Mouse (Mus musculus) lung, postnatal 4 days (tissue): Measurements from ENCODE around the gene Itga10.
"Not testable (repeated sequence)": the region's sequence is repeated elsewhere in the genome, so short reads cannot be mapped to it uniquely, and the experiment has no call there.

Experiments
- DNase-seq, 2 experiments: peaks; one replicate each; pipeline ENCODE4 v3.0.0; 2021

The Itga10 gene

GRCm38 (mm10) chr3:96645018-96645649 lies at the start of gene Itga10:
Itga10 (plus strand) TSS chr3:96645584.
- DNase-seq = peak; percentile 30 to 55

GRCm38 (mm10) chr3:96595661-96596060 lies 49.7 kb upstream of the Itga10 start:
- DNase-seq = no peak

GRCm38 (mm10) chr3:96596228-96596707 lies 49.1 kb upstream of the Itga10 start, which contains the start of gene Ankrd34a:
Ankrd34a (plus strand) TSS chr3:96596636.
- DNase-seq = peak; percentile 19 to 48

DNA sequence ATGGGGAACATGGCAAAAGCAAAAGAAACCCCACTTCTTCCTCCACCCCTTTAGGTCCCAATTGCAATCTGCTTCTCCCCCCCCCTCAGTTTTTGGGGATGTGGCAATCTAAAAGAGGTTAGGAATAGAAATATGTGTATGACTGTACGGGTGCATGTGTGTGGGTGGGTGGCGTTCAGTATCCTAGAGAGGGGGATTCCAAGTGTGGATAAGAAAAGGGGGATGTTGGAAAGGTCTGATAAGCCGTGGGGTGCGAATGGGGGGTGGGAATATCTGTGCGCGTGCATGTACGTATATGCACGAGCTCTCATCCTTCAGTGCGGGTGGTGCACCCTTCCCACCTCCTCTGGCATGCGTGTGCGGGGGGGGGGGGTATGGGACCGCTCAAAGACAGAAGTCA lies 48.5 kb upstream of the Itga10 start:
- DNase-seq = no peak

DNA sequence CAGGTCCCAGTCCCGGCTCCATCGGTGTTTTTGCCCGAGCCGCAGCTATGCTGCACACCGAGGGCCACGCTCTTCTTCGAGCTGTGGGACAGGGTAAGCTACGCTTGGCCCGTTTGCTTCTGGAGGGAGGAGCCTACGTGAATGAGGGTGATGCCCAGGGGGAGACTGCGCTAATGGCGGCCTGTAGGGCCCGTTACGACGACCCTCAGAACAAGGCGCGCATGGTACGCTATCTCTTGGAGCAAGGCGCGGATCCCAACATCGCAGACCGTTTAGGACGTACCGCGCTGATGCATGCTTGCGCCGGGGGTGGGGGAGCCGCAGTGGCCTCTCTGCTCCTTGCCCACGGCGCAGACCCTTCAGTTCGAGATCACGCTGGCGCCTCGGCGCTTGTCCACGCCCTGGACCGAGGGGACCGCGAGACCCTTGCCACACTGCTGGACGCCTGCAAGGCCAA lies 47.9 kb upstream of the Itga10 start:
- peak; percentile 21 to 36 for DNase-seq

DNA sequence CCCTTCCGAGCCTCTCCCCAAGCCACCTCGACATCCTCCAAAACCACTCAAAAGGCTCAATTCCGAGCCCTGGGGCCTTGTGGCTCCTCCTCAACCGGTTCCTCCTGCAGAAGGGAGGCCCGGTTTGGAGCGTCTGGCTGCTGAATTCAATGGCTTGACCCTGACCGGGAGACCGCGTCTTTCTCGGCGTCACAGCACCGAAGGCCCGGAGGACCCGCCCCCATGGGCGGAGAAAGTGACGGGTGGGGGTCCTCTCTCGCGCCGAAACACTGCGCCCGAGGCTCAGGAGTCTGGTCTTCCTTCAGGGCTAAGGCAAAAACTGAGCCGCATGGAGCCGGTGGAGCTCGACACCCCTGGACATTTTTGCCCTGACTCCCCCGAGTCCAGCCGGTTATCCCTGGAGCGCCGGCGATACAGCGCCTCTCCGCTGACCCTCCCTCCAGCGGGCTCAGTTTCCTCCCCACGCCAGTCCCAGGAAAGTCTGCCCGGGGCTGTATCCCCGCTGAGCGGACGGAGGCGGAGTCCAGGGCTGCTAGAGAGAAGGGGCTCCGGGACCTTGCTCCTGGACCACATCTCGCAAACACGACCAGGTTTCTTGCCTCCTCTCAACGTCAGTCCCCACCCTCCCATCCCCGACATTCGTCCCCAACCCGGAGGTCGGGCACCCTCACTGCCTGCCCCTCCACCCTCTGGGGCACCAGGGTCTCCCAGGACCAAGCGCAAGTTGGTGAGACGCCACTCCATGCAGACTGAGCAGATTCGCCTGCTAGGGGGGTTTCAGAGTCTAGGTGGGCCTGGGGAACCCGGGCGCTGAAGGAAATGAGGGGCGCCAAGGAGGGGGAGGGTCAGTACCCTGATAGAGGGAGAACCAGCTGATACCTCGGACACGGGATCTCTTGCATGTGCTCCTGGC lies 47.0 kb upstream of the Itga10 start:
- DNase-seq = peak; percentile 74 to 81

GRCm38 (mm10) chr3:96599069-96599393 lies 46.4 kb upstream of the Itga10 start:
- DNase-seq = no peak

DNA sequence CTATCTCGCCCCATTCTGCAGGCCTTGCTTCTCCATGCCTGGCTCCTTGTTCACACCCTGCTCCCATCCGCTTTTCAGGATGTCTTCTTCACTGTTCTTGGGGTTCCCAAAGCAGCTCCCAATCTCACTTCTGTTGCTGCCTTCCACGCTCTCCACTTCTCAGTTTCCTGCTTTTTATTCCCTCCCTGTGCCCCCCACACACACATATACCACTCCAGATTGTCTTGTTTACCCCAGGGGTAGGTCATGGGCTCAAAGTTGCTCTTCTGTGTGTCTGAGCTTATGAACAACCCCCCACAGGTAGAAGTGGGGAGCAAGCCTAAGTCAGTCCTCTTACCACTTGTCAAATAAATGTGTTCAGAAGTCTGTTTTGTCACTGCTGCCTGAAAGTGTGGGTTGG lies 46.0 kb upstream of the Itga10 start:
- no peak for DNase-seq

DNA sequence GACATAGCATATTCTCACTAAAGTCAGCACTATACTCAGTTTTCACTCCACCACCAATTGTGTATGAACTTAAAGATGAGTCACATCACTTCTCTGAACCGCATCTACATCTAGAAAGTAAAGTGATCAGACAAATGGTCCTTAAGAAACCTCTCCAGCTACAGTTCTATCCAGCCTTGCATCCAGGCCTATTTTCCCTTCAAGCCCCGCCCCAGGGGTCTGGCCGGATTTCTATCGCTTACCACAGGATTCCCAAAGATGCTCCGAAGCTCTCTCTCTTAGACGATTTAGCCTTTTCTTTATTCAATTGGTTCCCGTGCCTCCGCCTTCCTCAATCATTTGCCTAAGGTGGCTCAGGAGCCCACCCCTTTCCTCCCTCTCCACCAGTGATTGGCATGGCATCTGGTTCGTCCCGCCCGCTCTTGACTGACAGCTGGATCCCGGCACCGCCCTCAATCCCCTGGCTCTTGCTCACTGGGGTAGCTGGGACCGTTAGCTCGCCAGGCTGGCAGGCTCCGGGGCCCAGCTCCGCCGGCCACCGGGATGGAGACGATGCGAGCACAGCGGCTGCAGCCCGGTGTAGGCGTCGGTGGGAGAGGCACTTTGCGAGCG lies 44.6 kb upstream of the Itga10 start, which contains the start of gene Lix1l:
TSS of gene Lix1l (plus strand) at position 511 of the 612 bp plus-strand sequence.
- DNase-seq = peak; percentile 94 to 96

DNA sequence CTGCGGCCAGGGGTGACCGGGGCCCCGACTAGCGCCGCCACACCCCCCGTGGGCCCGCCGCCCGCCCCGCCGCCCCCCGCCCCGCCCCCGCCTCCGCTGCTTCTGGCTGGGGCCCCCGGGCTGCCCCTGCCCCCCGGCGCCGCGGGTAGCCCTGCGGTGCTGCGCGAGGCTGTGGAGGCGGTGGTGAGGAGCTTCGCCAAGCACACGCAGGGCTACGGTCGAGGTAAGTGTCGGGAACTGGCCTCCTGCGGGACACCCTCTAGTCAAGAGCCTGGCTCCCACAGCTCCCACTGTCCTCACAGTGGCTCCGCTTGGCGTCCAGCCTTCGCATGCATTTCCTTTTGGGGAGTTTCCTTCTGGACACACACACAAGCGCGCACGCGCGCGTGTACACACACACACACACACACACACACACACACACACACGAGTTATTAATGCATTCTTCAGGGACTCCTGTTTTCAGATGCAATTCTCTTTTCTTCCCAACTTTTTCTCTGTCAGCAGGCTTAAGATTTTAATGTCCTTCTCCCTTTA lies 44.1 kb upstream of the Itga10 start:
- peak; percentile 79 to 90 for DNase-seq

DNA sequence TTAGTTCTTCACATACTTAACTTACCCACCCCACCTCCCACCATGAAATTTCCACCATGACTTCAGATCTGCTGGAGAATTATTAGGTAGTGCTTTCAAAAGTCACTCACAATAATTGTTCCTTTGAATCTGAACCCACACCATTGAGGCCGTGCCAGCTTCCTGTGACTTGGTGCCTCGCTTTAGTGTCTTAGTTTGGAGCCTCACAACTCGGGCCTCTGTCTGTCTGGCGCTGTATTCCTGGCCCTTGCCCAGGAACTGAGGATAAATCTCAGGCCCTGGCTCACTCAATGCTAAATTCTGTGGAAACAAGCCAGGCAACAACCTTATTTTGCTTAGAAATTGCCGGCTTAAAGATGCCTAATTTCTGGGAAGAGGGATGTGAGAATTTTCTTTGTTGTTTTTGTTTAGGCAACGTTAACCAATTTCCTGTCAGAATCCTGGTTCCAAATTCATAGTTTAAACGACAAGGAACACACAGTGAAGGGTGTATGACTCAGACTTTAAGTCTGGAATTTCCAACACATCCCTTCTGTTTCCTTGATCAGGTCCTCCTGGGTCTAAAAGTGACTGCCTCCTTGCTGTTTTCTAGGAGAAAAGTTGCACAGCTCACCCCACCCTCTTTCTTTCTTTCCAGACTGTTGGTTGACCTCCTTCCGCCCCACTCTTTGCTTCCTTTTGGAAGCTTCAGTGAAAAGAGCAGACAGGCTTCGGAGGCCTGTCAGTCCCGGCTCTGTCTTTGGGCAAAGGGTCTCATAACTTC lies 43.3 kb upstream of the Itga10 start:
- peak; percentile 42 to 58 for DNase-seq

GRCm38 (mm10) chr3:96602704-96603084 lies 42.7 kb upstream of the Itga10 start:
- DNase-seq = no peak

DNA sequence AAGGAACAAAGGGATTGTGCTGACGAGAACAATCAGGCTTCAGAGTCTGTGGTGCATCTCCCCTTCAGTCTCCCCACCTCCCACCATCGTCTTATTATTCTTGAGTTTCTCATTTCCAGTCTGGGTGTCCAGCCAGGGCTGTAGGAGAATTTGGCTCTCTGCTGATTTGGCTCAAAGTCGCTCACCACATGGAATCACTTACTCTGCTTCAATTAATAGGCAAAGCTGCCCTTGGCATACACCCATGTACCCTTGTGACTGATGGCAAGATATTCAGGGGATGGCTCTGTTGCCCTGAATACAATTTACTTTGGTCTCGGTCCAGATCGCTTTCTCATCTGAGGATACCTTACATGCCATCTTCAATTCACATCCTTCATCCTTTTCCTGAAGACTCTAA lies 42.1 kb upstream of the Itga10 start:
- DNase-seq = peak; percentile 17 to 30

DNA sequence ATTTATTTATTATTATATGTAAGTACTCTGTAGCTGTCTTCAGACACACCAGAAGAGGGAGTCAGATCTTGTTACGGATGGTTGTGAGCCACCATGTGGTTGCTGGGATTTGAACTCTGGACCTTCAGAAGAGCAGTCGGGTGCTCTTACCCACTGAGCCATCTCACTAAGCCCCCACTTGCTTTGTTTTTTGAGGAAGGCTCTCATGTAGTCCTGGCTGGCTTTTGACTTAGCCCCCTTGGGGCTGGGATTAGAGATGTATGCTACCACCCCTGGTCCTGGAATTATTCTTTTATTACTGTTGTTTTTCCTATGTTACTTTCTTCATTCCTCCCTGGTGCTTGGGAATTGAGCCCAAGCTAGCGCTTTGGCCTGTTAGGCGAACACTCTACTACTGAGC lies 39.4 kb upstream of the Itga10 start:
- DNase-seq = not testable (repeated sequence)

GRCm38 (mm10) chr3:96606618-96607017 lies 38.8 kb upstream of the Itga10 start:
- no peak for DNase-seq

GRCm38 (mm10) chr3:96617941-96618340 lies 27.4 kb upstream of the Itga10 start:
- no peak for DNase-seq

DNA sequence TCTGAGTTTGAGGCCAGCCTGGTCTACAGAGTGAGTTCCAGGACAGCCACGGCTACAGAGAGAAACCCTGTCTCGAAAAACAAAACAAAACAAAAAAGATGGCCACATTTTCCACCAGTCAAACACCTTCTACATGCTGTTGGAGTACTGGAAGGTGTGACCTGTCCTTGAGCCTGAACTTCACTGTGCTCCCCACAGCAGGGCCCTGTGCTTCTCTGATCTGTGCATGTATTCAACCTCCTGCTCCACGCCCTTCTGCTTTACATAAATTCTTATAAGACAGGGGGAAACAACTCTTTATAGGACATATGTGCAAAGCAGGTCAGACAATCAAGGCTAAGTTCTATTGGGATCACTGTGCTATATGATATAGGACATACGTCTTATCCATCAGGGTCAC lies 22.2 kb upstream of the Itga10 start:
- DNase-seq = no peak

GRCm38 (mm10) chr3:96629729-96630600 lies 15.4 kb upstream of the Itga10 start, which contains the start of gene Rbm8a:
Rbm8a (plus strand) TSS chr3:96629933.
- peak; percentile 96 for DNase-seq

- DNase-seq = no peak
These were observed 13.3 kb upstream of the Itga10 start for GRCm38 (mm10) chr3:96632058-96632457.

GRCm38 (mm10) chr3:96634015-96634414 lies 11.4 kb upstream of the Itga10 start:
- DNase-seq = no peak
